Comparison of ENCODE assay signal across 8 mouse cellular contexts in the genomic region with DNA sequence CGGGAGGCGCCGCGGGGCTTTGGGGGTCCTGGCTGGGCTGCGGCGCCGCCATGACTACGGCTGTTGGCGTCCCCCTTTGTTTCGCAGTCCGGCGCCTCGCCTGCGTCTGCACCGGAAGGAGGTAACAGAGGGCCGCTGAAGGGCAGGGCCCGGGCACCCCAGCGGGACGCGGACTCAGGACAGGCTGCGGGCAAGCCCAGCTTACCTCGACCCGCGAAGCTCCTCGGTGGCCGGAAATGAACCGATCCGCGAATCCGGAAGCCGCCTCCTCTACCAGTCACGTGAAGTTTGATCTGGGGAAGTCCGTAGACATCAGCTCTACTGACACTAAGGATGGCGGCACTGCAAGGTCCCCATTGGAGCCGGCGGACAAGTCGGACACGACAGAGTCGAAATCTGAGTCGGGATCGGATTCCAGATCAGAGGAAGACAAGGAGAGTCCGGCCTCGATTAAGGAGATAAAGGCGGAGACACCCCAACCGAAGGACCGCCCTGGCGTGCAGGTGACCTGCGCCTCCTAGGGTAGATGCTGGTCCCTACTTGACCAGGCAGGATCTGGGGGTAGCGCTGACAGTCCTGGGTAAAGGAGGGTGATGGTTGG. TPM values are rescaled to one million over a fixed set of nuclear protein-coding genes. Genes with fewer than 3 reads are reported as not detected.
A peak's percentile ranks its signal among the peaks of the same experiment; 100 is the strongest.
DNase-seq lines count a peak whose midpoint lies in the region; ATAC-seq and TF ChIP-seq lines count a peak whose summit lies in the region.

Cnbd2 (plus strand) TSS at position 3 of the 601 bp plus-strand sequence.
Scand1 (minus strand) TSS at position 408 of the 601 bp plus-strand sequence.

- DNase-seq in CD8-positive naive resting alpha-beta T cell, adult 2 months (ENCODE audit: low read depth in 2 of 2, low spot score in 2 of 2) = peak; percentile 78 to 79
- peak; percentile 66 for DNase-seq in c-Kit-positive CD71-negative TER-119-negative erythroid progenitor cells, embryonic 14.5 days (ENCODE audit: low read depth)
- DNase-seq in forebrain, embryonic 11.5 days (ENCODE audit: low spot score) = peak; percentile 90
- peak; percentile 83 for DNase-seq in heart, postnatal 0 days (ENCODE audit: low spot score)
- DNase-seq in kidney, postnatal 4 days = peak; percentile 84 to 91

- no peaks in the 10 kb centered on the region for H3K36me3 ChIP-seq in forebrain, embryonic 11.5 days (ENCODE audit: control insufficient read depth, insufficient read depth, low read length)
- no peaks in the 10 kb centered on the region for H3K36me3 ChIP-seq in heart, postnatal 0 days (replicated peaks; ENCODE audit: control insufficient read depth, insufficient read depth, low read length)
- peaks cover 2% of the 10 kb centered on the region; the same call in 1 of the 2 replicates for H3K36me3 ChIP-seq in liver, embryonic 16.5 days (ENCODE audit: control insufficient read depth, insufficient read depth)
- peaks cover 26% of the 10 kb centered on the region for H3K36me3 ChIP-seq in neural tube, embryonic 13.5 days
- no peaks in the 10 kb centered on the region for H3K36me3 ChIP-seq in testis, adult 2 months (ENCODE audit: control insufficient read depth, insufficient read depth, low read length)

- ATAC-seq in forebrain, embryonic 11.5 days (replicated peaks; ENCODE audit: low FRiP score) = peak; percentile 92
- ATAC-seq in heart, postnatal 0 days (ENCODE audit: insufficient read depth, low read depth) = peak; percentile 90
- ATAC-seq in liver, embryonic 16.5 days (ENCODE audit: low read depth) = peak; percentile 85
- peak; percentile 94 for ATAC-seq in neural tube, embryonic 13.5 days (ENCODE audit: low read depth)

- no peaks in the 10 kb centered on the region; the same call in 1 of the 2 replicates for H3K4me1 ChIP-seq in forebrain, embryonic 11.5 days (replicated peaks; ENCODE audit: control insufficient read depth, insufficient read depth, low read length)
- no peaks in the 10 kb centered on the region for H3K4me1 ChIP-seq in heart, postnatal 0 days (ENCODE audit: control insufficient read depth, insufficient read depth)
- H3K4me1 ChIP-seq in liver, embryonic 16.5 days (ENCODE audit: control insufficient read depth, low read depth, low read length) = peaks cover 9% of the 10 kb centered on the region
- H3K4me1 ChIP-seq in neural tube, embryonic 13.5 days (replicated peaks) = peaks cover 18% of the 10 kb centered on the region
- H3K4me1 ChIP-seq in testis, adult 2 months (ENCODE audit: control insufficient read depth, insufficient read depth, low read length) = peaks cover 2% of the 10 kb centered on the region; the same call in 1 of the 2 replicates

- WGBS in forebrain, embryonic 11.5 days = 0% methylated on average over 49 of the region's 49 CpGs
- under 1% methylated on average over 48 of the region's 49 CpGs for WGBS in heart, postnatal 0 days
- under 1% methylated on average over 48 of the region's 49 CpGs for WGBS in liver, embryonic 16.5 days (ENCODE audit: insufficient replicate concordance)
- under 1% methylated on average over 44 of the region's 49 CpGs for WGBS in neural tube, embryonic 13.5 days

- TF ChIP-seq POLR2A in testis, adult 2 months (IDR thresholded peaks at IDR 0.05; ENCODE audit: control insufficient read depth, low read depth, low read length) = peak; percentile 79; the same call in 1 of the 2 replicates

- peak within 1 kb of the TSS; percentile 97 for H3K9ac ChIP-seq in forebrain, embryonic 11.5 days (ENCODE audit: low read length)
- H3K9ac ChIP-seq in heart, postnatal 0 days (replicated peaks; ENCODE audit: low read depth, low read length) = peak within 1 kb of the TSS; percentile 92
- peak within 1 kb of the TSS; percentile 94 for H3K9ac ChIP-seq in liver, embryonic 16.5 days (ENCODE audit: low read depth, low read length)
- peak within 1 kb of the TSS; percentile 96 for H3K9ac ChIP-seq in neural tube, embryonic 13.5 days

- peak within 1 kb of the TSS; percentile 97 for H3K27ac ChIP-seq in forebrain, embryonic 11.5 days (ENCODE audit: low read depth, low read length)
- H3K27ac ChIP-seq in heart, postnatal 0 days (ENCODE audit: low read depth) = peak within 1 kb of the TSS; percentile 99
- peak within 1 kb of the TSS; percentile 97 for H3K27ac ChIP-seq in liver, embryonic 16.5 days (ENCODE audit: low read length)
- H3K27ac ChIP-seq in neural tube, embryonic 13.5 days (replicated peaks) = peak within 1 kb of the TSS; percentile 98
- peak within 1 kb of the TSS; percentile 99 for H3K27ac ChIP-seq in testis, adult 2 months (ENCODE audit: control insufficient read depth, insufficient read depth, low read depth, low read length)

- H3K27me3 ChIP-seq in forebrain, embryonic 11.5 days (ENCODE audit: control insufficient read depth, insufficient read depth, low read length) = no peaks in the 10 kb centered on the region
- H3K27me3 ChIP-seq in heart, postnatal 0 days (ENCODE audit: control insufficient read depth, insufficient read depth, low read length) = no peaks in the 10 kb centered on the region
- H3K27me3 ChIP-seq in liver, embryonic 16.5 days (ENCODE audit: control insufficient read depth, insufficient read depth, low read depth, low read length) = no peaks in the 10 kb centered on the region
- H3K27me3 ChIP-seq in neural tube, embryonic 13.5 days = no peaks in the 10 kb centered on the region
- no peaks in the 10 kb centered on the region for H3K27me3 ChIP-seq in testis, adult 2 months (ENCODE audit: control insufficient read depth, insufficient read depth, low read length)

- H3K4me3 ChIP-seq in forebrain, embryonic 11.5 days (ENCODE audit: low read depth, low read length) = peak within 1 kb of the TSS; percentile 90
- H3K4me3 ChIP-seq in heart, postnatal 0 days (ENCODE audit: low read depth, low read length) = peak within 1 kb of the TSS; percentile 80
- H3K4me3 ChIP-seq in liver, embryonic 16.5 days (ENCODE audit: low read depth, low read length) = peak within 1 kb of the TSS; percentile 94
- H3K4me3 ChIP-seq in neural tube, embryonic 13.5 days = peak within 1 kb of the TSS; percentile 83
- peak within 1 kb of the TSS; percentile 96 for H3K4me3 ChIP-seq in testis, adult 2 months (ENCODE audit: control insufficient read depth, low read depth, low read length)

- no peaks in the 10 kb centered on the region for H3K9me3 ChIP-seq in forebrain, embryonic 11.5 days (ENCODE audit: control insufficient read depth, low read length)
- H3K9me3 ChIP-seq in heart, postnatal 0 days (replicated peaks; ENCODE audit: control insufficient read depth, low read length) = no peaks in the 10 kb centered on the region
- 0 out of 2 replicates have a peak, but pooled peaks cover 2% of the 10 kb centered on the region for H3K9me3 ChIP-seq in liver, embryonic 16.5 days (replicated peaks; ENCODE audit: control insufficient read depth, low read length)
- H3K9me3 ChIP-seq in neural tube, embryonic 13.5 days = no peaks in the 10 kb centered on the region

- peak; percentile 20 for TF ChIP-seq CTCF in heart, postnatal 0 days (IDR thresholded peaks at IDR 0.05; ENCODE audit: low read depth)
- TF ChIP-seq CTCF in testis, adult 2 months (IDR thresholded peaks at IDR 0.05; ENCODE audit: control insufficient read depth, insufficient read depth, insufficient replicate concordance, low read depth, low read length) = peak; percentile 23; the same call in 1 of the 2 replicates

- H3K4me2 ChIP-seq in forebrain, embryonic 11.5 days (ENCODE audit: low read depth, low read length, severe bottlenecking) = peak within 1 kb of the TSS; percentile 85
- peak within 1 kb of the TSS; percentile 91 for H3K4me2 ChIP-seq in heart, postnatal 0 days (ENCODE audit: low read depth, low read length)
- H3K4me2 ChIP-seq in liver, embryonic 16.5 days (ENCODE audit: low read depth, low read length) = peak within 1 kb of the TSS; percentile 89
- peak within 1 kb of the TSS; percentile 83 for H3K4me2 ChIP-seq in neural tube, embryonic 13.5 days

- TF ChIP-seq EP300 in heart, postnatal 0 days (IDR thresholded peaks at IDR 0.05; ENCODE audit: low read depth) = no peak

RNA-seq across cellular contexts. Expression of gene Cnbd2, which starts in this region (rescaled TPM):
- polyA plus RNA-seq in forebrain, embryonic 11.5 days (2014; fragmentation: Nextera tagmentation; extraction: Ambion mirVana) = 3.6 and 4.5 TPM in 2 replicates
- 0.12 and 1.1 TPM in 2 replicates for total RNA-seq in heart, postnatal 0 days (2014; rRNA removed; ENCODE audit: low replicate concordance)
- polyA plus RNA-seq in heart, postnatal 0 days (2015; fragmentation: Nextera tagmentation; extraction: Ambion mirVana) = 3.3 and 3.7 TPM in 2 replicates
- polyA plus RNA-seq in liver, embryonic 16.5 days (2015; fragmentation: Nextera tagmentation; extraction: Ambion mirVana) = 1.6 and 1.9 TPM in 2 replicates
- polyA plus RNA-seq in neural tube, embryonic 13.5 days (2015; fragmentation: Nextera tagmentation; extraction: Ambion mirVana) = 6.0 and 7.6 TPM in 2 replicates
- 94.5 and 95.7 TPM in 2 replicates for polyA plus RNA-seq in testis, adult 2 months (2012; rRNA removed)

RNA-seq across cellular contexts. Expression of gene Scand1, which starts in this region (rescaled TPM):
- 78.0 and 84.0 TPM in 2 replicates for polyA plus RNA-seq in forebrain, embryonic 11.5 days (2014; fragmentation: Nextera tagmentation; extraction: Ambion mirVana)
- total RNA-seq in heart, postnatal 0 days (2014; rRNA removed; ENCODE audit: low replicate concordance) = 214 and 265 TPM in 2 replicates
- 82.3 and 90.2 TPM in 2 replicates for polyA plus RNA-seq in heart, postnatal 0 days (2015; fragmentation: Nextera tagmentation; extraction: Ambion mirVana)
- 20.7 and 21.4 TPM in 2 replicates for polyA plus RNA-seq in liver, embryonic 16.5 days (2015; fragmentation: Nextera tagmentation; extraction: Ambion mirVana)
- polyA plus RNA-seq in neural tube, embryonic 13.5 days (2015; fragmentation: Nextera tagmentation; extraction: Ambion mirVana) = 88.6 and 105 TPM in 2 replicates
- 212 and 340 TPM in 2 replicates for polyA plus RNA-seq in testis, adult 2 months (2012; rRNA removed)

Comparison
In these comparisons a context has a peak if more than half of its experiments do, and no peak if none do; other contexts are left out.
1. Peak in every context shown above with its lines: DNase-seq, ATAC-seq, H3K4me3 ChIP-seq and H3K27ac ChIP-seq.
2. RNA of gene Cnbd2 (polyA plus RNA-seq): 94.5 to 95.7 TPM in testis, adult 2 months; 6.0 to 7.6 TPM in neural tube, embryonic 13.5 days, 3.6 to 4.5 TPM in forebrain, embryonic 11.5 days, 3.3 to 3.7 TPM in heart, postnatal 0 days and 1.6 to 1.9 TPM in liver, embryonic 16.5 days; every median in the first group is over 10 times any median in the second.